Mouse (Mus musculus): Measurements from ENCODE around the gene Dok4. TPM values are rescaled to one million over a fixed set of nuclear protein-coding genes. Genes with fewer than 3 reads are reported as not detected.

The Dok4 gene
- 0.15 and 0.22 TPM in 2 replicates for polyA plus RNA-seq (2012)

DNA sequence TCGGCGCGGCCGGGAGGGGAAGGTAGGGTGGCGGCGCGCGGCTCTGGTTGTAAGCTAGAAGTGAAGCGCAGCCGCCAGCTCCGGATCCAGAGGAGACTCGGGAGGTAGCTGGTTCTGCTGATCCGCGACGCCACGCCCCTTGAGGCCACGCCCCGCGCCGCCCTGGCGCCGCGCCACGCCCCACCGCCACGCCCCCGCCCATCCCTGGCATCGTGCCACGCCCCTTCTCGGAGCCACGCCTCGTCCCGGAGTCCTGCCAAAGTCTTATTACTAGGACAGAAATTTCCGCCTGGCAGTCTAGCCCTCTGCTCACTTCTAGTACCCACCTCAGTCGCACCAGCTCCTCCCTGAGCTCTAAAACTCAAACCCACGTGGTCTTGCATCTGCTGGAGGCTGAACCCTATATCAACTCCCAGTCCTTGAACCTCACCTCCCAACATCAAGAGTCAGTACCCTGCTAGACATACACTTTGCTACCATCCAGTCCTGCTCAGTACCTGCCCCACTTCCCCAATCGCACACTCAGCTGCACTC, at the start of gene Dok4:
Gene Dok4 (minus strand): TSS at position 134 of the 534 bp plus-strand sequence.
- TF ChIP-seq GATA1 (IDR thresholded peaks at IDR 0.05; ENCODE audit: low read length) = no peak

- TF ChIP-seq GATA1 (IDR thresholded peaks at IDR 0.05; ENCODE audit: low read length) = no peak
Measured at GRCm38 (mm10) chr8:94923405-94923804, 47.3 kb upstream of the Dok4 start, which contains the start of gene Adgrg5. Adgrg5 (plus strand) TSS chr8:94923694.

DNA sequence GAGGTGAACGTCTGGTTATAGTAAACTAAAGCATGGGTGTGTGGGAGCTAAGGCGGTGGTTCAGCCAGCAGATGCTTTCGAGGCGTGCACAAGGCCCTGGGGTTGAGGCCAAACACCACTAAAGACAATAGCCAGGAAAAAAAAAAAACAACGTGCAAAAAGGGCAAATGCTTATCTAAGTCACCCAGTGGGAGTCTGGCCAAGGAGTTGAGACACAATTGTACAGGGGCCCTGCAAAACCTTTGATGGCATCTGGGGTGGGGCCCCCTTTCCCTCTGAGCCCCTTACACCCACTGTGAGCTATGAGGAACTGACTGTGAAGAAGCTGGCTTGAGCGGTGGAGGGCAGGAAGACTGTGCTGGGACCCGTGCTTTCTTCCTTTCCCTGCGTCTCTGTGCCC, 46.5 kb upstream of the Dok4 start:
- TF ChIP-seq GATA1 (IDR thresholded peaks at IDR 0.05; ENCODE audit: low read length) = no peak

DNA sequence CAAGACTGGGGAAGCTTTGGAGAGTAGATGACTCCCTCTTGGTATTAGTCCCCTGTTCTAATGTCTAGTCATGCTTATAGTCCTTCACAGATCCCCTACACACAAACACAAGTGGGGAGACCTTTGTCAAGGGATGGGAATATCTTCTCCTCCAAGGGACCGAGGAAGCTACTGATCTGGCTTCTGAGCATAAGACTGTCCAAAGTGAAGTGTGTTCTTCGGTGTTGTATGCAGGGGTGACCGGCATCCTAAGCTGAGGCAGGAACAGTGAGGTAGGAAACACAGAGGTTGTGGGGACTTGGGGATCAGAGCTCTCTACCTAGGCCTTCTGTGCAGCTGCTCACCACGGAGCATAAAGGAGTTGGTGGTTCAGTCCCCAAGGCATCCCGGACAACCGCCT, 46.0 kb upstream of the Dok4 start:
- TF ChIP-seq GATA1 (IDR thresholded peaks at IDR 0.05; ENCODE audit: low read length) = no peak

DNA sequence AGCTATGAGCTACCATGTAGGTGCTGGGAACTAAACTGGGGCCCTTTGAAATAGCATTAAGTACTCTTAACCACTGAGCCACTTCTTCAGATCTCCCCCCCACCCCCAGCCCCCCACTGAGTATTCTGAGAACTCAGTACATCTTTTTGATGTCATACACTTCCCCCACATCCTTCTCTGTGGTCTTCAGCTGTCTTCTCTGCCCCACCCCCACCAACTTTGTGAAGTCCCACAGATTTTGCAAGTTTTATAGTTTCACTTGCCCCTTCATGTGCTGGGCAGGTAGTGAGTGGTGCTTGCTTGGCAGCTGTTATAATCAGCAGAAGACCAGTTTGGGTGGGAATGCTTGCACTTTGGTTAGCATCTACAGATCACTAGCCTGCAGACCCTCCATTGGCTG, 43.1 kb upstream of the Dok4 start:
- TF ChIP-seq GATA1 (IDR thresholded peaks at IDR 0.05; ENCODE audit: low read length) = no peak

DNA sequence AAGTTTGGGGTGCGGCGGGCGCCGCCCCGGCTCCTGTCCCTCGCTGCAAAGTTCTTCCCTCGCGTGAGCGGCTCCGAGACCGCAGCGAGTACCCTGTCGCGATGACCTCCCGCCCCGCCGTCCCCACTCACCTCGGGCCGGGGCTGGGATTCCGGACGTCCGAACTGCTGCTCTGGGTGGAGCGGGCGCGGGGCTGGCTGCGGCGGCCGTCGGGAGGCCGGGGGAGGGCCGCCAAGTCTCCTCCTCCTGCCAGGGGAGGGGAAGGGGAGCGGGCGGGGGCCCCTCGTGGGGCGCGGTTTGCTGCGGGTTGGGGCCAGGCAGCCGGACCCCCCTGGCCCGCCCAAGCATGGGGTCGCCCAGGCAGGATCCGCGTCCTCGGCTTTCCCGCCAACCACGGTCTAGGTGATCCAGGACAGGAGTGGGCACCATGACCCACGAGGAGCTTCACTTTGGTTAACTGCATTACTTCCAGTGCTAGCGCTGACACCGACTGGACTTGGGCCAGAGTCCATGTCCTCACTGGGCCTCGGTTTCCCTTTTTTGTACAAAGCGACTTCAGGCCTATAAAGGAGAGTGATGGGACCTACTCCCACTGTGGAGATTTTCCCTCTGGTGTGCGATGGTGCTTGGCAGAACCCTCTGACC, 41.8 kb upstream of the Dok4 start, which contains the start of gene Ccdc102a:
Gene Ccdc102a (minus strand): TSS at position 248 of the 645 bp plus-strand sequence.
- no peak for TF ChIP-seq GATA1 (IDR thresholded peaks at IDR 0.05; ENCODE audit: low read length)

- no peak for TF ChIP-seq GATA1 (IDR thresholded peaks at IDR 0.05; ENCODE audit: low read length)
Measured at GRCm38 (mm10) chr8:94917352-94917751, 41.2 kb upstream of the Dok4 start.

- no peak for TF ChIP-seq GATA1 (IDR thresholded peaks at IDR 0.05; ENCODE audit: low read length)
Measured at GRCm38 (mm10) chr8:94916960-94917324, 40.8 kb upstream of the Dok4 start.

- no peak for TF ChIP-seq GATA1 (IDR thresholded peaks at IDR 0.05; ENCODE audit: low read length)
Measured at GRCm38 (mm10) chr8:94916311-94916959, 40.3 kb upstream of the Dok4 start.

DNA sequence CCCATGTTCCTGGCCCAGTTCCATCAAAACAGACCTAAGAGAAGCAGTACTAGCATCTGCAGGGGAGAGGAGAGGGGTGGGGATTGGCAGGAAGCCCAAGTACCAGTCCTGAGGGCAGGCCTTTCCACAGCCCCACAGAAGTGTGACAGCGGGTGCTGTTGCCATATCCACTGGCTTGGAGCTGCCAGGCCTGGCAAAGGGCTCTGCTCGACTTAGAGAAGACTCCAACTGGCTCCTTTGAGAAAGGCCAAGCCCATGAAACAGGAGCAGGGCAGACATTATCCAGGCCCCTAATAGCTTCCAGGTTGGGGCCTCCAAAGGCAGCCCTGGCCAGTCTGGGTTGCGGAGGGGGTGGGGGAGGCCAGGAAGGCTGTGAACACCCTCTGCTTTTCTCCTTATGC, 38.6 kb upstream of the Dok4 start:
- no peak for TF ChIP-seq GATA1 (IDR thresholded peaks at IDR 0.05; ENCODE audit: low read length)

GRCm38 (mm10) chr8:94914256-94914655, 38.1 kb upstream of the Dok4 start:
- no peak for TF ChIP-seq GATA1 (IDR thresholded peaks at IDR 0.05; ENCODE audit: low read length)

- no peak for TF ChIP-seq GATA1 (IDR thresholded peaks at IDR 0.05; ENCODE audit: low read length)
Measured at GRCm38 (mm10) chr8:94913061-94913660, 37.0 kb upstream of the Dok4 start.

DNA sequence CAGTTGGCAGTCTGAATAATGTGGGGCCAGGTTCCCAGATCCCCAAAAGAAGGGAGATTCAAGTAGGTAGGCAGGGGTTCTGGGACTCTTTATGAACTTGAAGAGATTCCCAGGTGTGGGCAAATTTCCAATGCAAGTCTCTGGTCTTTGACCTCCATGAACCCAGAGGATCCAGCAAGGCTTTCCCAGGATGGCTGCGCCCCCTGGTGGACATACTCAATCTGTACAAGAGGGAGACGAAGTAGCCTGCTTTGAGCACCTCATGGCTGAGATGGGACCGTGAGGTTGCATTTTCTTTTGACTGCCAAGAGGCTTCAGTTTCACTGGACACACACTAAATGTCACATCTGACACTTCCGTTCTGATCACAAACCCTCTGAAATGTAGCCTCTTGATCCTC, 32.7 kb upstream of the Dok4 start:
- no peak for TF ChIP-seq GATA1 (IDR thresholded peaks at IDR 0.05; ENCODE audit: low read length)

- no peak for TF ChIP-seq GATA1 (IDR thresholded peaks at IDR 0.05; ENCODE audit: low read length)
Measured at GRCm38 (mm10) chr8:94907591-94908300, 31.6 kb upstream of the Dok4 start.

GRCm38 (mm10) chr8:94904450-94905175, 28.5 kb upstream of the Dok4 start:
- TF ChIP-seq GATA1 (IDR thresholded peaks at IDR 0.05; ENCODE audit: low read length) = no peak

Data from G1E-ER4 (cell line).